Mouse (Mus musculus) ovary, adult 18-20 months (tissue): ENCODE results near the gene Hnrnpll.

Experiments
- DNase-seq: peaks from one replicate; pipeline ENCODE4 v3.0.0; 2022; ENCODE audit warnings: low spot score, mixed read lengths

Hnrnpll gene

GRCm38 (mm10) chr17:80061783-80062619, at the start of gene Hnrnpll:
Gene Hnrnpll (minus strand): TSS chr17:80062334.
- peak; percentile 97 for DNase-seq

GRCm38 (mm10) chr17:80105348-80105978, 43.3 kb upstream of the Hnrnpll start:
- DNase-seq, result no peak

- no peak for DNase-seq
Measured at GRCm38 (mm10) chr17:80099823-80100222, 37.7 kb upstream of the Hnrnpll start.

- no peak for DNase-seq
Measured at GRCm38 (mm10) chr17:80097221-80097620, 35.1 kb upstream of the Hnrnpll start.

- no peak for DNase-seq
Measured at GRCm38 (mm10) chr17:80096720-80097114, 34.6 kb upstream of the Hnrnpll start.

- DNase-seq, result peak; percentile 59
Measured at GRCm38 (mm10) chr17:80096043-80096719, 34.0 kb upstream of the Hnrnpll start.

- DNase-seq, result no peak
Measured at GRCm38 (mm10) chr17:80095254-80095899, 33.2 kb upstream of the Hnrnpll start.

GRCm38 (mm10) chr17:80091879-80092549, 29.9 kb upstream of the Hnrnpll start:
- DNase-seq, result no peak

GRCm38 (mm10) chr17:80090551-80090950, 28.4 kb upstream of the Hnrnpll start:
- DNase-seq, result no peak

- no peak for DNase-seq
Measured at GRCm38 (mm10) chr17:80088168-80088567, 26.0 kb upstream of the Hnrnpll start.

GRCm38 (mm10) chr17:80086591-80086990, 24.5 kb upstream of the Hnrnpll start:
- no peak for DNase-seq

- no peak for DNase-seq
Measured at GRCm38 (mm10) chr17:80084424-80084823, 22.3 kb upstream of the Hnrnpll start.

- DNase-seq, result no peak
Measured at GRCm38 (mm10) chr17:80083223-80083622, 21.1 kb upstream of the Hnrnpll start.

- DNase-seq, result no peak
Measured at GRCm38 (mm10) chr17:80078726-80079125, 16.6 kb upstream of the Hnrnpll start.

- no peak for DNase-seq
Measured at GRCm38 (mm10) chr17:80067257-80067656, 5.1 kb upstream of the Hnrnpll start.

GRCm38 (mm10) chr17:80063840-80064495, 1.8 kb upstream of the Hnrnpll start:
- no peak for DNase-seq

- DNase-seq, result no peak
Measured at GRCm38 (mm10) chr17:80063386-80063785, 1.3 kb upstream of the Hnrnpll start.

GRCm38 (mm10) chr17:80062620-80063010, 481 bp upstream of the Hnrnpll start:
- no peak for DNase-seq

- no peak for DNase-seq
Measured at GRCm38 (mm10) chr17:80060828-80061782, 1.0 kb downstream of the Hnrnpll start.

GRCm38 (mm10) chr17:80060151-80060550, 2.0 kb downstream of the Hnrnpll start:
- DNase-seq, result no peak
